Mouse (Mus musculus): ENCODE data around the gene Ube2cbp. TPM values are rescaled to one million over a fixed set of nuclear protein-coding genes. Genes with fewer than 3 reads are reported as not detected.
A peak's percentile ranks its signal among the peaks of the same experiment; 100 is the strongest.

Ube2cbp gene
- total RNA-seq, 2 experiments from 2014 or later: 3.1 to 3.7 TPM

DNA sequence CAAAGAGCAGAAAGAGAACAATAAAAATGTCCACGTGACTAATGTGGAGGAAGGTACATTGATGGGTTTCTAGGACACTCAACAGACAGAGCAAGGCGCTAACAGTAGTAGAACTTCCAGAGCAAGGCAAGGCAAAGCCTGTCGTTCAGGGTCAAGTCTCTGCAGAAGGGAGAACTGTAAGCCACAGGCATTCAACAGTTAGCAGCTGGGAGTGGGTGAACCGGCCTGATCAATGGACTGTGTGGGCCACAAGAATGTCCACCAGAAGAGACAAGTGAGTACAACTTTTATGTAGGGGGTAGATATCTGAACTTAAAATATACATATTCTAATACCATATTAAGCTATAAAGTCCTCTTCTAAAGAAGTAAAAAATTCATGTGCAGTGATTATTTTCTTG lies 41.4 kb downstream of the Ube2cbp start:
- DNase-seq: no peak

DNA sequence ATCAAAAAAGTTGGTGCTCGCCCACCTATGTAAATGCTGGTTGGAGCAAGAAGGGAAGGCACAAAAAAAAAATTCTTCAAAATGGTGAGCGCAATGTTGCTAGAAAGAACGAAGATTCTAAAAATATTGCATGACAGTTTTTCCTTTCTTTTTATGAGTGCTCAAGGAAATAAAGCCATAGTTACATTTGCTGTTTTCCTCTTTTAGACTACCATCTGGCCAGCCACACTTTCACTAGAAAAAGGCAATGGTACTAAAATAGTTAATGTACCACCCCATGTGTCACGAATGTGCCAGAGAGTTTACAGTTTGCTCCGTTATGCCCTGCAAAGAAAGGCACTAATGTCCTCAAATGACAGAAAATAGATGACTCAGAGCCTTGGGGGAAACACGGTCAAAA lies 45.4 kb downstream of the Ube2cbp start:
- DNase-seq: no peak

DNA sequence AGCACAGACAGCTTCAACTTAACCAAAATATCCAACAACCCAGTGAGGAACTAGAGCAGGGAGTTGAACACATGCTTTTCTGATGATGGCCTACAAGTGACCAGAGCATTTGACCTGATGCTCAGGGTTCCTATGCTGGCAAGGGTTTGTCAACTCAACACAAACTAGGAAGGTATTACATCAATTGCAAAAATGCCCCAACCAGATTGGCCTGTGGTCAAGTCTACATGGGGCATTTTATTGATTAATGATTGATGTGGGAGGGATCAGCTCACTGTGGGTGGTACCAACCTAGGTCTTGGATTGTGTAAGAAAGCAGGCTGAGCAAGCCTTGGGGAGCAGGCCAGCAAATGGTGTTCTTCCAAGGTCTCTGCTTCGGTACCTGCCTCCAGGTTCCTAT lies 46.8 kb downstream of the Ube2cbp start:
- DNase-seq: no peak

DNA sequence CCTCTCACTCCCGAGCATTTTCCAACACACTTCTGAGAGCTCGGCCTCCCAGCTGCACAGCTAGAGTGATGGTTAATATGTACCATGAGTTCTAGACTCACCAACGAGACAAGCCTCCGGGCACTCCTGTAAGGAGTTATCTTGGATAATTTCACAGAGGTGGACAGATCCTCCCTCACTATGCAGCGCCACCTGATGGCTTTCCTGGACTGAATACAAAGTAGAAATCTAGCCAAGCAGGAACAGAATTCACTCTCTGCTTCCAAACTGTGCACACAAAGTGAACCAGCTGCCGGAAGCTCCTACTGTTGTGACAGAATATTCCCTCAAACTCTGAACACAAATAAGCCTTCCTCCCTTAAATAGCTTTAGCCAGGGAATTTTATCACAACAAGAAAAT lies 69.0 kb downstream of the Ube2cbp start:
- DNase-seq: peak; percentile 32

DNA sequence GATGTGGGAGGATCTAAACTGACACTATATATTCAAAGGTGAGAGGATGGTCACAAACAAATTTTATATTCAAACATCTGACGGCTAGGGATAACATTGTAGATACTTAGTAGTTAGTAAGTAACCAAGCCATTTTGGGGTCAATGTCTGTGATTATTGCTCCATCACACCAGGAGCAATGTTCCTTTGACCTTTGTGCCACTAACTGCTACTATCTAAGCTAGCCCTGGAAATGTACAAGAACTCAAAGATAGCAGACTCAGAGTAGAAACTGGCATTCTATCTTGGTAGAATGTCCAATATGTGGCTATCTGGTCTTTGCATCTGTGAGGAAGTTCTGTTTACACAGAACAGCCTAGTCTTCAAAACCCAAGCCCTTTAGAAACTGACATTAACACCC lies 69.7 kb downstream of the Ube2cbp start:
- DNase-seq: no peak

DNA sequence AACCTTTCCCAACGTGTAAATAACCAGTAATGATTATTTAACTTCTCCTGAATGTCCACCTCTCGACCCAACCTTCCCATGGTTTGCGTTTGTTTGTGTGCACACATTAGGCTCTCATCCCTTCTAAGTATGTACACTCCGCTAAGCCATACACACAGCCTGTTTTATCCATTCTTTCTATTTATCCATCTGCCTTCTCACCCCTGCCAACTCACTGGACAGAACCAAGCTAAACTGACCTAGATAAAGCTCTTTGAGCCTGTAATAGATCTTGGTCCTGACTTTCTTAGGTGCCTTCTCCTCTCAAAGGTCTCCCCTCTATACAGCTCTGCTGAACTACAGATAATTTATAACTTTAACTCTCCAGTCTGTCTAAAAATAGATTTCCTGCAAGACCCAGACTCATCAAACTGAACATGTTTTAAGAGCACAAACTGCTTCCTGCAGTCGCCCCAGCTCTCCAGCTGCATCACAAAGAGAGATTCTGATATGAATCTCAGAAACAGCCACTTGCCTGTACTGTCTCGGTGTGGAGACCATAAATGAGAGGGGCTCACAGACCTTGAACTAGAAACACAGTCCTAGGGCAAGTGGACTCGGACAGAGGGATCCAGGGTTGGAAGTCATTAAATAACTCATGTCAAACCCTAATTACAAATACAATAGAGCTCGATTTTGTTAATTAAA lies 71.0 kb downstream of the Ube2cbp start:
- no peak for DNase-seq

DNA sequence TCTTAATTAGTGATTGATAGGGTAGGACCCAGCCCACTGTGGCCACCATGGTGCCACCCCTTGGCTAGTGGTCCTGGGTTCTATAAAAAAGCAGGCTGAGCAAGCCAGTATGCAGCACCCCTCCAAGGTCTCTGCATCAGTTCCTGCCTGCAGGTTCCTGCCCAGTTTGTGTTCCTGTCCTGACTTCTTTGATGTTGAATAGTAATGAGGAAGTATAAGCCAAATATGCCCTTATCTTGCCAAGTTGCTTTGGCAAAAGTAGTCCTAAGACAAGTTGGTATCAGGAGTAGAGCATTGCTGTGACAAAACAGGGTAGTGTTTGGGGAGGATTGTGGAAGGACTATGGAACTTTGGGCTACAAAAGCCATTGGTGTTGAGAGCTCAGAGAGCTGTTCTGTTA lies 73.3 kb downstream of the Ube2cbp start:
- DNase-seq: no peak

DNA sequence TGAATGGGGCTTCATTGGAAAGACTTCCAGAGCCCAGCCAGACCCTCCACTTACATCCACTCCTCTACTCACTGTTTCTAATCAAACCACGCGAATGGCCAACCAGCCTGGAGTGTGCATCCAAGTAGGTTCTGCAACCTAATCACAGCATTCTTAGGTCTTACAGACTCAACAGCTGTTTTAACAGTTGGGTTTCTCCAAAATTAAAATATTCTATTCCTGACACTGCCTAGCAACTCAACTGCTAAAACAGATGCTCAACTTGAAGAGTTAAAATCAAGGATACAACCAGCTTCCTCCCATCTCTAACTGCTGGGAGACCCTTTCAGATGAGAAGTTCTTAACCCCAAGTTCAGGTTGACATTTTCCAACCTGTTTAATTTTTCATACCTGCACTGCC lies 74.0 kb downstream of the Ube2cbp start:
- no peak for DNase-seq

DNA sequence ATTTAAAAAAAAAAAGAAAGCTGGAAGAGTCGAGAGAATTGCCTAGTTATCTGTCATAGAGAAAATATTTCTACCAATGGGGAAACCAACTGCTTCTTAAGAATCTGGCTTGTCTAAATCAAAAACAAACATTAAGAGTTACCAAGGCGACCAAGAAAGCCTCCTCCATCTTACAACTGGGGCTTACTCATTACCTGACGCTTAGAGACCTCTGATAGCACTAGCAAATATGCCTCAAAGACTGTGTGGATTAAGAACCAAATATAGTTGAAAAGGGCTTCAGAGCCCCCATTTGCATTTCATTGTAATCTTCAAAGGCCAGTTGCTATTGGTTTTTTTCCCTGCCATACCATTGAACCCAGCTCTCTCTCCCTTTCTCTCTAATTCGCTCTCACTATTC lies 76.2 kb downstream of the Ube2cbp start:
- no peak for DNase-seq

DNA sequence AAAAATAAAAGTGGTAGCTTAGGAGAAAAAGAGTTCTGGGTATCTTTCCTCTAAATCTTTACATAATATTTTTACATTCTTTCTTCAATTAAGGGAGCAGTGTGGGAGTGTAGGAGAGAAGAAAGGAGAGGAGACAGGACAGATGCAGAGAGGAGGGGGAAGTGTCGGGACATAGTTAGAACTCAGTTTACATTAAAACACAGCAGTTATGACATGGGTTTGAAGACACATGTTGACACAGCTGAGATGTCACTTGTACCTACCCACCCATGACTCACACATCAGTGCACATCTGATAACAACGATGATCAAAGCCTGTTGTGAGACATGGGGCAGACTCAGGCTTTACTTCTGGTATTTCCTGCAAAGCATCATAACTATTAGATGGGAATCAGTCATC lies 87.8 kb downstream of the Ube2cbp start:
- no peak for DNase-seq

DNA sequence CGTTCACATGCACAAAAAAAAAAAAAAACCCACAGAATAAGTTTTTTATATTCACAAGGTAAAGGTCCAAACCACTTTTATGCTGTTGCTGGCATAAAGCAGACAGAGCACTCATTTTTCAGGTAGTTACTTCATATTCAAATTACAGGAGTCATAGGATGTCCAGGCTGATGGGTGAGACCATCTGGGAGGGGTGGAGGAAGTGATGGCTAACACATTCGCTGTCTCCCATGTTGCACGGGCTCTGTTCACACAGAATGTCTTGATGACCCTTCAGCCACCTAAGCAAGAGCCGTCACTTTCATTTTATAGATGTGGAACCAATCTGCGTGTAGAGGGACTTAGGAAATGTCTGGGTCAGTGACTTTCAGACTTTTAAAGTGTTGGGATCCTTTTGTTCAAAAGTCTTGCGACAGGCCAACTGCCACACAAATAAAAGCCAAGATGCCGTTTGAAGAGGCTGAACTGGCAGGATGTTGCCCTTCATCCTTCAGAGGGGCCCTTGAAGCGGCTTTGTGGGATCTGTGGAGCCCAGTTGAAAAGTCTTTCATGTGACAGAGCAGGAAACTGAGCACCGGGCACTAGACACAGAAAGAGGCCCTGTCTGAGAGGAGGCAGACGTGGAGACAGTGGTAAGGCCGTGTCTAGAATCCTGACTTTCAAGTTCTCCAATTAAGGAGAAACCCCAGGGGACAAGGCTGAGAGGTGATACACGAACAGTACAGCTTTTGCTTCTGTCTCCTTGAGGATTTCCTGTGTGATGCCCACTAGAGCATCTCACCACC lies 91.8 kb downstream of the Ube2cbp start:
- DNase-seq: no peak

DNA sequence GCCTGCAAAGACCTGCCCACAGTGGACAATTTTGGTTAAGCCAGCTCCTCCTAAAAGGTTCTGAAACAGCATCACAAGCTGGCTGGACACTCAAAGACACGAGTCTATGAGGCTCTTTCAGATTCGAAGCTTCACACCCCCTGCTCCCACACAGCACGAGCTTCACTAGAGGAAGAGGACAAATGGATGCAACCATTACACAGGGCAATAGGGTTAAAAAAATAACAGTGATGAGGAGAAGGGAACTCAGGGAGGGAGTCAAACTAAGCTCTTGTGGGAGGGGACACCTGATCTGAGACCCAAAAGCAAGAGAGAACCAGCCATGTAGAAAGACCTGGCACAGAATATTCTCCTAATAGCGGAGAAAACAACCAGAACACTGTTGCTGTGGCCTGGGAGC lies 95.5 kb downstream of the Ube2cbp start:
- DNase-seq: no peak

DNA sequence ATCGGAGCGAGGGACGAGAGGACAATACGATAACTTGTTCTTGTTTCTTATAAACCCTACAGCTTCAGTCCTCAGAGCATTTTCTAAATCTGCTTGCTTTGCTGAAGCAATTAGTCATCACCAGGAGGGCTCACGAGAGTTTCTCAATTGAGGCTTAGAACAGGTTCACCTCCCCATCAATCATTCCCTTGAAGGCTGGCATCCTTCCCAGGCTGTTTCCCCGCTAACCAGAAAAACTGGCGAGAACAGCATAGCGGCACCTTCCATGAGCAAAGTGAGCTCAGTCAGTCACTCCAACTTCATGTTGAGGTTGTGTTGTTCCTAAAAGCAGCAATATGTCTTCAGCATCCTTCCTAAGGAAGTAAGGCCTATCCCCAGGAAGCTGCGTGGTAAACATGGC lies 104.2 kb downstream of the Ube2cbp start:
- peak; percentile 61 for DNase-seq

DNA sequence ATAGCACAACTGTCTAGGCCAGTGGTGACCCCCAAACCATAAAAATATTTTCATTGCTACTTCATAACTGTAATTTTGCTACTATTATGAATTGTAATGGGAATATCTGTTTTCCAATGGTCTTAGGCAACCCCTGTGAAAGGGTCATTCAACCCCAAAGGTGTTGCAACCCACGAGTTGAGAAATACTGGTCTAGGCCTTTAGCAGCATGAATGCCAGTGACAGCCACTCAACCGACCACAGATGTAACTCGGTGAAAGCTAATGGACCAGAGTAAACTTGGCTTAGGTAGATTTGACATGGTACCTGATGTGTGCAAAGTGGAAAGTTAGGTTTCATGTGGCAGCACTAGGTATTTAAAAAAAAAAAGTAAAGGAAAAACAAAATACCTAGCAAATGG lies 108.9 kb downstream of the Ube2cbp start:
- DNase-seq: peak; percentile 52

DNA sequence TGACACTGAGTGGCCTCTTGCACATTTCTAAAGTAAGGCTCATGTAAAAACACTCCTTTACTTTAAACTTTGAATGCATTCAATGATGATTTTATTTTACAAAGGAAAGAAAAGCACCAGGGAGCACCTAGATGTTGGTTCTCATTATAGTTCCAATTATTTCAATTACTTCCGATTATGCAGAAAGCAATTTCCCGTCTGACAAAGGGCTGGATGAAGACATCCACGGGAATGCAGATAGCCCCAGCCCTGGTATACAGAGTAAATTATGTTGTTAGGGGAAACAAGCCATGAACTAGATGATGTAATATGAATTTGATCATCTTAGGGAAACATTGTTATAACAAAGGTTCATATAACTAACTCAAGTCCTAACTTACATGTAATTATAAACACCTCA lies 113.3 kb downstream of the Ube2cbp start:
- DNase-seq: no peak

DNA sequence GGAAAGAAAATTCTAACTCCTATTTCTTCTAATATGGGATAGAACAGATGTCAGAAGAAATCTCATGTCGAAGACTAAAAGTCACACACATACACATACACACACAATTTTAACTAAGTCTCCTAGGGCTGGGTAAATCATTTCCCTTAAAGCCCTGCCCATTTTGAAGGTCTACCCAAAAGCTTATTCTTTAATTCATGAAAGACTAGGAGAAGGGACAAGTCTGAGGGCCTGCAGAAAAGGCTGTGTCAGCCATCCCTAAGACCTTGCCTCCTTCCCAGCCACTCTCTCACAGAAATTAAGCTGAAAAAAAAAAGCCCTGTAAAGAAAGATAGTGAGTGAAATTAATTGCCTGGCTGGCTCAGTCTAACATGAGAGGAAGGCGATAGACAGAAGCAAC lies 128.0 kb downstream of the Ube2cbp start:
- DNase-seq: no peak

DNA sequence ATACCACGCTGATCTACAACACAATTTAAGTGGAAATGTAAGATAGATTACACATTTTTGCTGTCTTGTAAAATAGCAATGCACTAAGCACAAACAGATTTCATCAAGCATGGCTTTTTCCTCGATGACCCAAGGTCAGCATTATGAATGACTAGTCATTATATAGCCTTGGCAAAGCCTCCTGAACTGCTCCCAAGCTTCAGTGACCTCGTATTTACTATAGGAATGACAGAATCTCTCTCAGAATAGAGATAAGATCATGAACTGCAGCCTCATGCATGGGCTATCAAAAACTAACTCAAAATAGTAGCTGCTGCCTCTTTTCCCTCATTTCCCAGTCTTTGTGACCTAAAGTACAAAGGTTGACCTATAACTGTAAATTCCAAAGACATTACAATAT lies 128.4 kb downstream of the Ube2cbp start:
- DNase-seq: peak; percentile 11

DNA sequence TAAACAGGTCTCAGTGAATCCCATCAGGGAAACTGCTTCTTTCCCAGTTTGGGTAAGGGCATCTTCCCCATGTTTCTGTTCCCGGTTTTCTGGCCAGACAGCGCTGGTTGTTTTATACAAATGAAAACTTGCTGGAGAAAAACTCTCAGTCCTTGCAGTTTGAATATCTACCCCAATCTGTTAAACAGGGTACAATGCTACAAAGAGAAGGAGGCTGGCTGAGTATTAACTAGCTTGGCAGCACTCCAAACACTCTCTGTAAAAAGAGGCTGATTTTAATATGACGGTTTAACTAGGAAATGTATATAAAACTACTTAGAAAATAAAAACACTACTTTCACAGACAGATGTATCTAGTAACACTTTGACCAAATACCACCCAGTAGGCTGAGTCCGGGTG lies 129.2 kb downstream of the Ube2cbp start:
- no peak for DNase-seq

DNA sequence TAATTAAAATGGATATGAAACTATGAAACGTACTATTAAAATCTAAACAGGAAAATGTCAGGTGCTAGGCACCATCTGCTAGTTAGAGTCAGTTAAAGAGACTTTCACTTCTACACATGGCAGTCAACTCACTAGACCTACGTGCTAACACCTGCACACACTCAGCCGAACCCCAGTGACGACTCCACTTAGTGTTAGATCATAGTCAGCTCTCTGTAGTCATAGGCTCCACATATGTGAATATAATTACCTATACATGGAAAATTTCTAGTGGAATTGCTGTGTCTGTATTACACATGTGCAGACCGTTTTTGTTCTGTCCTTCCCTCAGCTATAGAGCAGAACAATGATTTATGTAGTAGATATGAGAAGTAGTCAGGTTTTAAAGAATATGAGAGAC lies 130.4 kb downstream of the Ube2cbp start:
- DNase-seq: no peak

DNA sequence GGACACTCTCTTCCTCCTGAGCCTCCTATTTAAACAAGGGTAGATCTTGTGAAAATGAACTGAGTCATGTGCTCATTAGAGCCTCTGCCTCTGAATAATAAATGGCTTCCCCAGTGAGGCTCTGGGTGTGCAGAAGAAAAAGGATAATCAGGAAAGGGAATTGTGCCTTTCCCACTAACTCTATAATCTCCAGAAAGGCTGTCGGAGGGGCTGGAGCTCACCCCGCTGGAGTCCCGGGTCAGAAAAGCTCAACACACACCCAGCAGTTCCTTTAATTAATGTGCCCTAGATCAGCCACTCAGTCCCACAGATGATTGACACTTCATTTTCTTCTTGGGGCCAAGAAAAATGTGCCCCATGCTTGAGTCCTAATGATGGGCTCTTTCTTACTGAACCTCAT lies 134.2 kb downstream of the Ube2cbp start:
- DNase-seq: no peak

DNA sequence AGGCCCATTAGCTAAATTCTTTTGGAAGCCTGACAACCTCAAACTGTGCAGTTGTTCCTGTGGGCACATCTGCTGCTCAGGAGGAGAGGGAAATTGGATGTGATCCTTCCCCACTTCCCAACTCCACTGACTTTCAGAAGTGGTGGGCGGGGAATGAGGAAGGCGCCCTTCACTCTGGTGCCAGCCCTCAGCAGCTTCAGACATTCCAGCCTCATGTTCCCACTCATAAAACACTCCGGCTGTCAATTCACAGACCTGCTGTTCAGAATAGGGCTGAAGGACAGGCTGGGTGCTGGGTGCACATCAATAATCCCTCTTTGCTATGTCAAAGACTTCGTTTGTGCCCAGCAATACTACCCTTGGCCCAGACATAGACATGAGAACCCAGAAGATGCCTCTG lies 136.5 kb downstream of the Ube2cbp start:
- no peak for DNase-seq

DNA sequence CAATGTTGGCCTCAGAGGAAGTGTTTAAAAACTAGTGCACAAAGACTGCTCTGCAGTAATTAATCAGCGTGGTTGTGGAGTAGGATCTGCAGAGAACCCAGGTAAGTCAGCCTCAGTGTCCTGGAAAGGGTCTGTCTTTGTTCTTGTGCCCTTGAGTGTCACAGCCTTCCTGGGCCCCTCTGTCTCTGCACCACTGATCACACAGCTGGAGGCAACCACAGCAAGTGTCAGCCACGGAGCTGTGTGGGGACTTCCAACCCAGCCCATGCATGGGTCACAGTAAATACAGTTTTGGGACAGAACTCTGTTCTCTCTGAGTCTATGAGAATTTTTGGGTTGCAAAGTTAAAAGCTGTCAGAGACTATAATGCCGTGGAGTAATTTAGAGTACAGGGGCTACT lies 137.4 kb downstream of the Ube2cbp start:
- no peak for DNase-seq

DNA sequence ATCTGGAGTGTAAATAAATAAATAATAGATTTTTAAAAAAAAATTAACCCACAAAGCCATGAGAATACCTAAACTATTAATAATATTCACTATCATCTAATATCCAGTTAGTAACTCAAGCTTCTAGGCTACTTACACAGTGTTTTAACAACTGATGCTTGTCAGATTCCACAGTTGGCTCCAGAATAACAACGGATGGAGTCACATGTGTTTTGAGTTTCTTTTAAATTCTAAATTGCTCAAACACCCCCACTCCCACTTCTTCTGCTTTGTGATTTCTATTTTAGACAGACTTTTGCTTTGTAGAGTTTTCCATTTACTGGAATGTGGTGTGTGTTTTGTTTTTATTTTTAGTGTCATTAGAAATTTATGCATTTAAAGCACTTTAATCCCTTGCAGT lies 140.0 kb downstream of the Ube2cbp start:
- DNase-seq: no peak

DNA sequence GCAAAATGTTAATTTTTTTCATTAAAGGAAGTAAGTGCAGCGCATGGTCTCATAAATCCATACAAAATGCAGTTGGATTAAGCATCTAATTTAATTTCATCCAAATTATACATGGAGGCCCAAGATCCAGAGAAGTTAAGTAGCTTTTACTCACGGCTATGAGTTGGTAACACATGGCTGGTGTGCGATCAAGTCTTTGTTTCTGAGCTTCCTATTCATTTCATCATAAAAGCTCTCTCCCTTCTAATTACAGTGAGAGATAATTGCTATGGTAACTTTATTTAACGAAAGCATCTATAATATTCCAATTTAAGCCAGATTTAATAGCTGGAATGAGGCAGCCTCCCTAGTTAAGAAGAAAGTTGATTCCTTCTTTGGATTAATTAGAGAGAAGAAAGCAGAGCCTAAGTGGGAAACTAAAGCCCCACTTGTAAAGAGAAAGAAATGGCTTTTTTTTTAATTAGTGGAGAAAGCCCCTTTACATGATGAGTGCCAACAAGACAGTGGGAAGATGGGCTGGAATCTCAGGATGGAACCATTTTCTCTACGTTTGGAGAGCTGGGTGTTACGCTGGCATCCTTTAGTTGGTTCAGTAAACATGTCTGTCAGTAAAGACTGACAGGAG lies 145.1 kb downstream of the Ube2cbp start:
- DNase-seq: no peak
